Mouse (Mus musculus) forebrain, postnatal 0 days (tissue): ENCODE data around the gene Kazn. TPM values are rescaled to one million over a fixed set of nuclear protein-coding genes. Genes with fewer than 3 reads are reported as not detected.

Source experiments
- ATAC-seq: fragments of 200-750 bp; cut with Nextera tagmentation; 2 replicates; pipeline ENCODE4 v1.8.0; 2017; ENCODE audit warnings: mild to moderate bottlenecking, moderate library complexity
- DNase-seq: peaks from one replicate; pipeline ENCODE4 v3.0.0-alpha.2; 2015
- H3K27ac ChIP-seq: fragments of 300-500 bp; sonication (generic); 2 replicates; pipeline ENCODE4 v1.5.1; 2014; ENCODE audit warnings: low read depth, mild to moderate bottlenecking, antibody characterized with exemption, low read length, moderate library complexity, mixed read lengths
- H3K27me3 ChIP-seq: fragments of 300-500 bp; sonication (generic); 2 replicates; pipeline ENCODE4 v1.6.1; 2014; ENCODE audit warnings: mild to moderate bottlenecking, low read length, mixed read lengths; ENCODE audit not compliant: insufficient read depth
- H3K36me3 ChIP-seq: fragments of 300-500 bp; sonication (generic); 2 replicates; pipeline ENCODE4 v1.6.1; 2014; ENCODE audit warnings: mild to moderate bottlenecking, moderate library complexity; ENCODE audit not compliant: insufficient read depth
- H3K4me1 ChIP-seq: fragments of 300-500 bp; sonication (generic); 2 replicates; pipeline ENCODE4 v1.6.1; 2014; ENCODE audit warnings: antibody characterized with exemption; ENCODE audit not compliant: insufficient read depth
- H3K4me2 ChIP-seq: fragments of 300-500 bp; sonication (generic); 2 replicates; pipeline ENCODE4 v1.6.1; 2014; ENCODE audit warnings: low read depth, mild to moderate bottlenecking, moderate library complexity
- H3K4me3 ChIP-seq: fragments of 300-500 bp; sonication (generic); 2 replicates; pipeline ENCODE4 v1.5.1; 2014; ENCODE audit warnings: low read depth, low read length, mixed read lengths
- H3K9ac ChIP-seq: fragments of 300-500 bp; sonication (generic); 2 replicates; pipeline ENCODE4 v1.6.1; 2014; ENCODE audit warnings: mild to moderate bottlenecking
- H3K9me3 ChIP-seq: fragments of 300-500 bp; sonication (generic); 2 replicates; pipeline ENCODE4 v1.6.1; 2016; ENCODE audit warnings: low read length
- CTCF ChIP-seq: sonication (generic); IDR thresholded peaks from 2 replicates; pipeline ENCODE4 v1.5.1; 2016; ENCODE audit warnings: antibody characterized with exemption, control low read depth, low read depth
- WGBS: fragments of 180-500 bp; shearing (Covaris S2); extraction: QIAGEN DNeasy Blood & Tissue Kit; methylation state at CpG from one replicate; pipeline ENCODE4 v1.1.7; 2014; 5-methylcytosine and 5-hydroxymethylcytosine counted together
- polyA plus RNA-seq: library from polyadenylated mRNA; unstranded; fragments of >200 nt; fragmentation: Nextera tagmentation; extraction: Ambion mirVana; gene quantifications from 2 replicates; pipeline ENCODE4 v1.2.1, GENCODE M21; 2015
- total RNA-seq: library from RNA; depleted of rRNA; stranded (reverse); fragments of >200 nt; gene quantifications from 2 replicates; pipeline ENCODE4 v1.2.3, GENCODE M21; 2014

Gene Kazn
- total and polyA plus RNA-seq, 2 experiments from 2014 or later = 18.7 to 56.4 TPM

DNA sequence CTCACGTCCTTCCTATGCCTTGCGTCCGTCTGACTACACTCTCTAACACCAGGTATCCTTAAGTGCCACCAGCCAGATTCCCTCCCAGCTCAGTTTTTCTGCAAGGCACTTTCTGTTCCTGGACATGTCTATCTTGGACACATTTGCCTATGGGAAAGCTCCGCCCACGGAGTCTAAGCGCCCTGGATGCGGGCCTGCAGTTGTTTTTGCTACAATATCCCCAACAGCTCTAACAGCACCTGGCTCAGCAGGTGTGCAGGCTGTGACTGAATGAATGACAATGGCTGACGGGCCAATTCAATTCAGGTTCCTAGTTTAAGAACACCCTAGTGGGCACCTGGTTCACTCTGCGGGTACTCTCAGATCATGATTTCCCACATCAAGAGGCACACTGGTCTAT is 4.4 kb downstream of the Kazn start:
- ATAC-seq = no peak
- Histone ChIP-seq H3K4me3 (no peak overlapping the region), H3K4me2 (no peak overlapping the region), H3K36me3 (no peaks in the 10 kb centered on the region), H3K4me1 (peaks cover 10% of the 10 kb centered on the region), H3K9ac (no peak overlapping the region), H3K9me3 (no peaks in the 10 kb centered on the region), H3K27ac (no peak overlapping the region), H3K27me3 (no peaks in the 10 kb centered on the region; the same call in none of the 2 replicates)
- TF ChIP-seq CTCF = no peak
- no peak for DNase-seq
- WGBS = 68% methylated on average over 9 of the region's 9 CpGs

DNA sequence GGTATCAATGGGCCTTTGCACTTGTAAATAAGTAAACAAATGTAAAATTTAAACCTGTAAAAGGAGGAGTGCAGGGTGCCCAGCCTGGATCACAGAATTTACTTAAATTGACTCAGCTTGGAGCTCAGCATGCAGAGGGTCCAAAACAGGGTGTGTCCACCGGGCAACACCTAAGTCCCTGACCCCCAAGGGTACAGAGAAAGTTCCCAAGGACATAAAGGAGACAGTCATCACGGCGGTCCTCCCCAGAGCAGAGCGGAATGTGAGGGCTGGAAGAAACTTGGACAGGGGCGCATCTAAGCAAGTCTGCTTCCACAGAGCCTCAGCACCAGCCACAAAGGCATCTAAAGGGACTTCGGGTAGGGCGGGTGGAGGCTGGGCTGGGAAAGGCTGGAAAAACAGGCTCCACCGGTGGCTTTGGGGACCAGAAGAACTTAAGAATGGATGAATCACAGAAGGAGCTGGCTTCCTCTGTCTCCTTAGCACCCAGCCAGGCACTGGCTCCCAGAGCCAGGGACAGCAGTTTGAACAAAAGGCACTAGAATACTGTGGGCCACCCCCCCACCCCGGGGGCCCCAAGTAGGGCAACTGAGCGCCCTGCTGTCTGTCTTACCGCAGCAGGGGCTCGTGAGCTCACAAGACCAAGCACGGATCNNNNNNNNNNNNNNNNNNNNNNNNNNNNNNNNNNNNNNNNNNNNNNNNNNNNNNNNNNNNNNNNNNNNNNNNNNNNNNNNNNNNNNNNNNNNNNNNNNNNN is 10.2 kb downstream of the Kazn start:
- Histone ChIP-seq H3K9ac (no peak overlapping the region), H3K9me3 (no peaks in the 10 kb centered on the region), H3K4me1 (no peaks in the 10 kb centered on the region), H3K27me3 (no peaks in the 10 kb centered on the region), H3K4me2 (no peak overlapping the region), H3K4me3 (no peak overlapping the region), H3K27ac (no peak overlapping the region), H3K36me3 (no peaks in the 10 kb centered on the region)
- DNase-seq (no peak), ATAC-seq (no peak)
- TF ChIP-seq CTCF = no peak
- 40% methylated on average over 13 of the region's 13 CpGs for WGBS

DNA sequence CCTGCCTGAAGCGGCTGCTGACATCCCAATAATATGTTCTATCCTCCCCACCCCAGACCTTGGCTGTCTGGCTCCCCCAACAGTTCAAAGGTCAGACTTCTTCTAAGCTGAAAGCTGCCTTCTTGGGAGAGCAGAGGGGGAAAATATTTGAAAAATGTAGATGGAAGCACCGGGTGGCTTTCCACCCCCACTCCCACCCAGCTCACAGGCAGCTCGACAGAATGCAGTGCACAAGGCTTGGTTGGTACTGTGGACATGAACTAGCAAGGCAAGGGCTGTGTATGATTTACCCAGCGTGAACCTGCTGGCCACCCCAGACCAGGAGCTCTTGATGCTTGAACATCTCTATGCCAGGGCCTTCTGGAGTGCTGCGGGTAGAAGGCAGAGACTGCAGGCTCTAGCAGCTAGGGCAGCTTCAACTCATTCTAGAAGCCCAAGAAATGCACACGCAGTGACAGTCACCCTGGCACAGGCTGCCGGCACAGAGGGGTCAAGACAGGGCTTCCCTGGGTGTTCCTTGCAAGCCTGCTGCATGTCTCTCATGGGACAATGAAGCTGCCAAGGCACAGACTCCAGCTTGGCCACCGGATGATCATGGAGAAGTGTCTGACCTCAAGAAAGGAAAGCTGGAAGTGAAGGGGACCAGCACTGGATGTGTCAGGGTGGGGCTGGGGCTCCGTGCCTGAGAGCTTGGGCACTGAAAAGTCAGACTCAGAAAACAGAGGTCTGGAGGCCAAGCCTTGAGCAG is 15.1 kb downstream of the Kazn start:
- Histone ChIP-seq H3K4me1 (no peaks in the 10 kb centered on the region), H3K27ac (no peak overlapping the region), H3K4me3 (no peak overlapping the region), H3K27me3 (no peaks in the 10 kb centered on the region), H3K36me3 (no peaks in the 10 kb centered on the region), H3K4me2 (no peak overlapping the region), H3K9ac (no peak overlapping the region), H3K9me3 (no peaks in the 10 kb centered on the region)
- DNase-seq = no peak
- no peak for TF ChIP-seq CTCF
- ATAC-seq = no peak
- WGBS = 82% methylated on average over 9 of the region's 9 CpGs

DNA sequence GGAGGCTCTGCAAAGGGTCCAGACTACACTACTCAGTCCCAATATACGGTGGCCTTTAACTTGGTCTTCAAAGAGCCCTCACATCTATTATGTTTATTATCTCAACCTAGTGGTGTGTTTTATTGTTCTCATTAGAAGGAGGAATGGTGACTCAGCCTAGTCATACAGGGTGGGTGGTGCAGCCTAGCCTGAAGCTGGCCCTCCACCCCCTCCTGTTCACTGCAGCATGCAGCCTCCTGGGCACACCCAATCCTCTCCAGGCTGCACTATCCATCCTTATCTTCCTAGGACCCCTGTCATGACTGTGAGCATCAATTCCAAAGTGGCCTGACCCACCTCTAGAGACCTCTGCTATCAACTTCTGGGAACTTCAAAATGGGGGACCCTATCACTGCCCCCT is 16.8 kb downstream of the Kazn start:
- Histone ChIP-seq H3K27ac (no peak overlapping the region), H3K4me1 (no peaks in the 10 kb centered on the region), H3K9ac (no peak overlapping the region), H3K4me2 (no peak overlapping the region), H3K27me3 (no peaks in the 10 kb centered on the region), H3K9me3 (no peaks in the 10 kb centered on the region), H3K36me3 (no peaks in the 10 kb centered on the region), H3K4me3 (no peak overlapping the region)
- DNase-seq = no peak
- WGBS = 46% methylated on average over 1 of the region's 1 CpGs
- no peak for ATAC-seq
- TF ChIP-seq CTCF = no peak

DNA sequence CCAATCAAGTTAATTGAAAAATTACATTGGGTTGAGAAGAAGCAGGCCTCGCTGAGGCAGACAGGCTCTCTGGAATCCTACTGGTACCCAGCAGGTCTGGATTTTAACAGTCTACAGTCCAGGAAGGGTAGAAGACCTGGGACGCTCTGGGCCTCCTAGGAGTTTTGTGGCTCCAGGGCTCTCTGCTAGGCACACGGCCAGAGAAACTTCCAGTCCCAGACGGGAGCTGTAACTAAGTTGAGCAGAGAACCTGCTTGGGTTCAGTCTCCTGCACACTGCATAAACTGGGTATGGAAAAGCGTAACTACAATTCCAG is 17.5 kb downstream of the Kazn start:
- DNase-seq (no peak), ATAC-seq (no peak)
- WGBS = 50% methylated on average over 5 of the region's 5 CpGs
- Histone ChIP-seq H3K36me3 (no peaks in the 10 kb centered on the region), H3K4me1 (no peaks in the 10 kb centered on the region), H3K4me2 (no peak overlapping the region), H3K27me3 (no peaks in the 10 kb centered on the region), H3K27ac (no peak overlapping the region), H3K4me3 (no peak overlapping the region), H3K9ac (no peak overlapping the region), H3K9me3 (no peaks in the 10 kb centered on the region)
- TF ChIP-seq CTCF = no peak

DNA sequence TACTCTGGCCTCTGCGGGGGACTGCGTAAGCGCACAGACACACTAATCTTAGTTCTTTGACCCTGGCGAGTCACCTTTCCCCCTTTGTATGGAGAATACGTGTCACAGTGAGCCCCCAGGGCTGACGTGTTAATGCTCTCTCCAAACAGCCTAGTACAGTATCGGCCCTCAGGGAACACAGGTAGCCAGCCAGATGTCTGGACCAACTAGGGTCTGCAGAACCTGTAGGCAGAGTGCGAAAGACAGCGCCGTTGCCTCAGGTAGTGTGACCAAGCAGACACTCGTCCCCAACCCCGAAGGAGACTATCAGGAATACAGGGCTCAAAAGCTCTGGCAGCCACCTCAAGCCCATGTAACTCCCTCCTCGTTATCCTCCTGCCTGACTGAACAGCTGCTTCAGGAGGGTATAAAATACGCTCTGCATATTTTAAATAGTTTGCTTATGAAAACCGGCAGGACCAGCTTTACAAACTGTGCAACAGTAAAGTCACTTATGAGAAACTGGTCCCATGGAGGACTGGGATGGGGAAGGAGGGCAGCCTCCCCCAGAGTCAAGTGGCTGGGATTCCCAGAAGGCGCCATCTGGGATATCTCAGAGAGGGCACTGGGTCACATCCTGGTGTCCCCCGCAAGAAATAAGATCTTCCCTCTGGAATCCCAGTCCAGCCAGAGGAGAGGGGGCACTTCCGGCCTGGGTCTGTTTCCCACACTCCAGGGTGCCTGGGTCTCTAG is 18.0 kb downstream of the Kazn start:
- Histone ChIP-seq H3K27ac (no peak overlapping the region), H3K36me3 (no peaks in the 10 kb centered on the region), H3K4me1 (no peaks in the 10 kb centered on the region), H3K9ac (no peak overlapping the region), H3K4me2 (no peak overlapping the region), H3K9me3 (no peaks in the 10 kb centered on the region), H3K27me3 (no peaks in the 10 kb centered on the region), H3K4me3 (no peak overlapping the region)
- no peak for TF ChIP-seq CTCF
- 68% methylated on average over 18 of the region's 18 CpGs for WGBS
- no peak for DNase-seq
- ATAC-seq = no peak

DNA sequence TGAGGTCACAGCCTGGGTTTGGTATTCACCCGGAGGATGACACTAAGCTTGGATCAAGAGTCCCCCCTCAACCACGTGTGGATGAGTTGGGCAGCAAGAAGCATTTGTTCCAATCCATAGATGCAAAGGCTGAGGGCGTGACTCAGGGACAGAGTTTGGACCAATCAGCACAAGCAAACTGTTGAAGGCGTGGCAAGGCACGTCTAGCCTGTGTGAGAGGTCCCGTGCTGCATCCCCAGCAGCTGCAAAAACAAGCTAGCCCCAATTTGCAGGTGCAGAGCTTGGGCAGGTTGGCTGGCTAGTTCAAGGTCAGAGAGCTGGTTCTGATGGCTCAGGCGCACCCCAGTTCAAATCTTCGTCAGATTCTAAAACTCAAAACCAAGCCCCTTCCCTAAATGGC is 20.2 kb downstream of the Kazn start:
- H3K36me3 ChIP-seq = no peaks in the 10 kb centered on the region
- WGBS = 66% methylated on average over 8 of the region's 8 CpGs
- no peaks in the 10 kb centered on the region for H3K9me3 ChIP-seq
- ATAC-seq (no peak), DNase-seq (no peak)
- no peak for TF ChIP-seq CTCF
- no peaks in the 10 kb centered on the region for H3K4me1 ChIP-seq
- H3K27me3 ChIP-seq = no peaks in the 10 kb centered on the region
- no peak overlapping the region for H3K4me2 ChIP-seq
- H3K9ac ChIP-seq = no peak overlapping the region
- no peak overlapping the region for H3K4me3 ChIP-seq
- no peak overlapping the region for H3K27ac ChIP-seq
